Mouse (Mus musculus) CH12F3 (cell line): Measurements from ENCODE around the gene Lrp2.

ENCODE experiments used
- in situ Hi-C: fragments of 300-500 bp; cut with MboI; formaldehyde crosslinking; loops from 2 replicates; pipeline ENCODE4 v1.14.3; 2020; ENCODE audit warnings: low sequenced_read_pairs

Lrp2 gene

GRCm38 (mm10) chr2:69530691-69531527, 55.0 kb downstream of the Lrp2 start:
- in situ Hi-C loops: no loop called here

GRCm38 (mm10) chr2:69530126-69530525, 55.7 kb downstream of the Lrp2 start:
- in situ Hi-C loops: no loop called here

- in situ Hi-C loops: no loop called here
These were observed 65.6 kb downstream of the Lrp2 start for GRCm38 (mm10) chr2:69520273-69520672.

- in situ Hi-C loops: no loop called here
These were observed 67.6 kb downstream of the Lrp2 start for GRCm38 (mm10) chr2:69518307-69518706.

GRCm38 (mm10) chr2:69511766-69512165, 74.1 kb downstream of the Lrp2 start:
- in situ Hi-C loops: no loop called here

GRCm38 (mm10) chr2:69500357-69500756, 85.5 kb downstream of the Lrp2 start:
- in situ Hi-C loops: no loop called here

- in situ Hi-C loops: no loop called here
These were observed 92.7 kb downstream of the Lrp2 start for GRCm38 (mm10) chr2:69493130-69493529.

- in situ Hi-C loops: no loop called here
These were observed 104.9 kb downstream of the Lrp2 start for GRCm38 (mm10) chr2:69480965-69481364.

GRCm38 (mm10) chr2:69479859-69480258, 106.0 kb downstream of the Lrp2 start:
- in situ Hi-C loops: no loop called here

- in situ Hi-C loops: no loop called here
These were observed 109.0 kb downstream of the Lrp2 start for GRCm38 (mm10) chr2:69476901-69477300.

GRCm38 (mm10) chr2:69475177-69475576, 110.7 kb downstream of the Lrp2 start:
- in situ Hi-C loops: no loop called here

GRCm38 (mm10) chr2:69471837-69472236, 114.0 kb downstream of the Lrp2 start:
- in situ Hi-C loops: no loop called here

- in situ Hi-C loops: no loop called here
These were observed 122.3 kb downstream of the Lrp2 start for GRCm38 (mm10) chr2:69463609-69464008.

- in situ Hi-C loops: no loop called here
These were observed 126.4 kb downstream of the Lrp2 start for GRCm38 (mm10) chr2:69459481-69459880.

GRCm38 (mm10) chr2:69451128-69451527, 134.7 kb downstream of the Lrp2 start:
- in situ Hi-C loops: no loop called here

GRCm38 (mm10) chr2:69448581-69448980, 137.3 kb downstream of the Lrp2 start:
- in situ Hi-C loops: no loop called here

- in situ Hi-C loops: no loop called here
These were observed 139.9 kb downstream of the Lrp2 start for GRCm38 (mm10) chr2:69445896-69446472.

GRCm38 (mm10) chr2:69441656-69442055, 144.2 kb downstream of the Lrp2 start:
- in situ Hi-C loops: no loop called here

- in situ Hi-C loops: no loop called here
These were observed 157.7 kb downstream of the Lrp2 start for GRCm38 (mm10) chr2:69428116-69428515.

- in situ Hi-C loops: no loop called here
These were observed 158.7 kb downstream of the Lrp2 start for GRCm38 (mm10) chr2:69427141-69427540.

- in situ Hi-C loops: no loop called here
These were observed 159.8 kb downstream of the Lrp2 start for GRCm38 (mm10) chr2:69426081-69426480.

GRCm38 (mm10) chr2:69424829-69425228, 161.0 kb downstream of the Lrp2 start:
- in situ Hi-C loops: no loop called here
